Mouse (Mus musculus): ENCODE results near the gene Hk2. TPM values are rescaled to one million over a fixed set of nuclear protein-coding genes. Genes with fewer than 3 reads are reported as not detected.

The Hk2 gene
- polyA plus RNA-seq, 1 experiment from 2014 or later = 24.2 TPM

Other genes starting within 250 kb of the Hk2 start
- 79.8 and 94.1 TPM in 2 replicates for gene Pole4, start 69.1 kb downstream of the Hk2 start, polyA plus RNA-seq (2015; fragmentation: Nextera tagmentation; extraction: Ambion mirVana)
- 1.4 and 1.5 TPM in 2 replicates for gene Sema4f, start 165.3 kb upstream of the Hk2 start, polyA plus RNA-seq (2015; fragmentation: Nextera tagmentation; extraction: Ambion mirVana)
- gene M1ap, start 172.4 kb upstream of the Hk2 start, polyA plus RNA-seq (2015; fragmentation: Nextera tagmentation; extraction: Ambion mirVana) = 0.26 and 1.0 TPM in 2 replicates